Mouse (Mus musculus) lung, adult 2 months (tissue): ENCODE data around the gene Oprd1.

Experiments
- CTCF ChIP-seq: fragments of 200-500 bp; IDR thresholded peaks from 2 replicates; pipeline ENCODE4 v1.5.1; 2011; ENCODE audit warnings: mild to moderate bottlenecking, low read length, control low read depth; ENCODE audit not compliant: insufficient read depth
- POLR2A ChIP-seq: fragments of 200-500 bp; IDR thresholded peaks from 2 replicates; pipeline ENCODE4 v1.6.1; 2011; ENCODE audit warnings: low read depth, mild to moderate bottlenecking, control low read depth, low read length, borderline replicate concordance; ENCODE audit errors: extremely low read depth

GRCm38 (mm10) chr4:132146201-132146600, 1.9 kb upstream of the Oprd1 start:
- TF ChIP-seq CTCF (no peak), POLR2A (no peak)
